Mouse (Mus musculus) neural tube, embryonic 11.5 days (tissue): ENCODE data around the gene Wdr90. TPM values are rescaled to one million over a fixed set of nuclear protein-coding genes. Genes with fewer than 3 reads are reported as not detected.

Experiments
- ATAC-seq: fragments of 200-750 bp; cut with Nextera tagmentation; 2 replicates; pipeline ENCODE4 v1.8.0; 2017; ENCODE audit warnings: moderate number of reproducible peaks, mild to moderate bottlenecking, moderate TSS enrichment, moderate library complexity; ENCODE audit not compliant: insufficient read depth, low FRiP score, low TSS enrichment
- DNase-seq: peaks from one replicate; pipeline ENCODE4 v3.0.0-alpha.2; 2015; ENCODE audit warnings: low spot score
- H3K27ac ChIP-seq: fragments of 300-500 bp; sonication (generic); 2 replicates; pipeline ENCODE4 v1.5.1; 2014; ENCODE audit warnings: low read depth, mild to moderate bottlenecking, low read length
- H3K27me3 ChIP-seq: fragments of 300-500 bp; sonication (generic); 2 replicates; pipeline ENCODE4 v1.6.1; 2014; ENCODE audit warnings: mild to moderate bottlenecking, low read length, mixed read lengths; ENCODE audit not compliant: control insufficient read depth, insufficient read depth
- H3K36me3 ChIP-seq: fragments of 300-500 bp; sonication (generic); 2 replicates; pipeline ENCODE4 v1.6.1; 2014; ENCODE audit warnings: mild to moderate bottlenecking, low read length, moderate library complexity, mixed read lengths; ENCODE audit not compliant: control insufficient read depth, insufficient read depth
- H3K4me1 ChIP-seq: fragments of 300-500 bp; sonication (generic); 2 replicates; pipeline ENCODE4 v1.6.1; 2014; ENCODE audit warnings: low read length, mixed read lengths; ENCODE audit not compliant: control insufficient read depth, insufficient read depth
- H3K4me2 ChIP-seq: fragments of 300-500 bp; sonication (generic); 2 replicates; pipeline ENCODE4 v1.6.1; 2014; ENCODE audit warnings: low read depth, mild to moderate bottlenecking, moderate library complexity
- H3K4me3 ChIP-seq: fragments of 300-500 bp; sonication (generic); 2 replicates; pipeline ENCODE4 v1.5.1; 2014; ENCODE audit warnings: low read depth, low read length
- H3K9ac ChIP-seq: fragments of 300-500 bp; sonication (generic); 2 replicates; pipeline ENCODE4 v1.6.1; 2014; ENCODE audit warnings: mild to moderate bottlenecking, low read length
- H3K9me3 ChIP-seq: fragments of 300-500 bp; sonication (generic); 2 replicates; pipeline ENCODE4 v1.6.1; 2016; ENCODE audit warnings: low read length; ENCODE audit not compliant: control insufficient read depth
- WGBS: fragments of 180-500 bp; shearing (Covaris S2); extraction: QIAGEN DNeasy Blood & Tissue Kit; methylation state at CpG from one replicate; pipeline ENCODE4 v1.1.7; 2014; 5-methylcytosine and 5-hydroxymethylcytosine counted together
- polyA plus RNA-seq: library from polyadenylated mRNA; unstranded; fragments of >200 nt; fragmentation: Nextera tagmentation; extraction: Ambion mirVana; gene quantifications from 2 replicates; pipeline ENCODE4 v1.2.1, GENCODE M21; 2014

The Wdr90 gene
- polyA plus RNA-seq, 1 experiment from 2014 or later: 20.3 TPM

DNA sequence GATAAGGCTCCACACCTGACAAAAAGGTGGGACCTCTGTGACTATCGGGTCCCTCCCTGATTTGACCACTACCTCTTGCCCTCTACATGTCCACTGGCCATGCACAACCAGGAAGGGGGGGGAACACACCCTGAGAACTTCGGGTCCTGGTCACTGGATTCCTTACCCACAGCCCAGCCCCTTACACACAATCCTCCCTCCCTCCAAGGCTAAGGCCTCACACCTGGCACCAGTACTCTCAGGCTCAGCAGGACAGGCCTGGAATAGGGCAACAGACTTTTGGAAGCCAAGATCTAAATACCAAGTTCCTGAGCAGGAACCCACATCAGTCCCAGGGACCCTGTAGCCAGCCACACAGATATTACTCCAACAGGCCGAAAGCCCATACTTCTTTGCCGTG lies 22.4 kb downstream of the Wdr90 start:
- H3K36me3 ChIP-seq: peaks cover 27% of the 10 kb centered on the region
- 86% methylated on average over 4 of the region's 4 CpGs for WGBS
- no peak overlapping the region for H3K4me2 ChIP-seq
- no peak overlapping the region for H3K27ac ChIP-seq
- peaks cover 44% of the 10 kb centered on the region for H3K4me1 ChIP-seq
- ATAC-seq (no peak), DNase-seq (no peak)
- H3K4me3 ChIP-seq: no peak overlapping the region
- H3K9me3 ChIP-seq: no peaks in the 10 kb centered on the region
- no peak overlapping the region for H3K9ac ChIP-seq
- H3K27me3 ChIP-seq: no peaks in the 10 kb centered on the region

GRCm38 (mm10) chr17:25837533-25837932 lies 23.8 kb downstream of the Wdr90 start:
- H3K4me2 ChIP-seq: peak overlapping the region; percentile 68; the same call in 1 of the 2 replicates
- H3K4me3 ChIP-seq: no peak overlapping the region
- H3K27me3 ChIP-seq: no peaks in the 10 kb centered on the region
- H3K36me3 ChIP-seq: peaks cover 27% of the 10 kb centered on the region
- peak overlapping the region; percentile 67 for H3K27ac ChIP-seq
- no peaks in the 10 kb centered on the region for H3K9me3 ChIP-seq
- WGBS: 49% methylated on average over 3 of the region's 3 CpGs
- H3K9ac ChIP-seq: peak overlapping the region; percentile 68; the same call in 1 of the 2 replicates
- H3K4me1 ChIP-seq: peaks cover 41% of the 10 kb centered on the region
- DNase-seq: peak; percentile 31
- ATAC-seq: no peak

- Histone ChIP-seq H3K9me3 (no peaks in the 10 kb centered on the region), H3K27me3 (no peaks in the 10 kb centered on the region), H3K27ac (peak within 1 kb of the TSS; percentile 67), H3K36me3 (peaks cover 27% of the 10 kb centered on the region), H3K4me2 (peak within 1 kb of the TSS; percentile 68), H3K4me3 (peak within 1 kb of the TSS; percentile 29), H3K4me1 (peaks cover 44% of the 10 kb centered on the region), H3K9ac (peak within 1 kb of the TSS; percentile 68)
- DNase-seq: peak; percentile 76
- 2% methylated on average over 29 of the region's 29 CpGs for WGBS
- no peak for ATAC-seq
Measured at GRCm38 (mm10) chr17:25837076-25837410, 24.3 kb downstream of the Wdr90 start, which contains the start of gene Rhbdl1. TSS of gene Rhbdl1 (minus strand) at chr17:25837295.

- ATAC-seq: no peak
- Histone ChIP-seq H3K9ac (peak overlapping the region; percentile 68), H3K4me2 (peak overlapping the region; percentile 68), H3K27me3 (no peaks in the 10 kb centered on the region), H3K4me3 (peak overlapping the region; percentile 29), H3K27ac (peak overlapping the region; percentile 67), H3K36me3 (peaks cover 27% of the 10 kb centered on the region), H3K4me1 (peaks cover 49% of the 10 kb centered on the region), H3K9me3 (no peaks in the 10 kb centered on the region)
- DNase-seq: no peak
- WGBS: 27% methylated on average over 21 of the region's 23 CpGs
Measured at GRCm38 (mm10) chr17:25836397-25837075, 24.8 kb downstream of the Wdr90 start.

DNA sequence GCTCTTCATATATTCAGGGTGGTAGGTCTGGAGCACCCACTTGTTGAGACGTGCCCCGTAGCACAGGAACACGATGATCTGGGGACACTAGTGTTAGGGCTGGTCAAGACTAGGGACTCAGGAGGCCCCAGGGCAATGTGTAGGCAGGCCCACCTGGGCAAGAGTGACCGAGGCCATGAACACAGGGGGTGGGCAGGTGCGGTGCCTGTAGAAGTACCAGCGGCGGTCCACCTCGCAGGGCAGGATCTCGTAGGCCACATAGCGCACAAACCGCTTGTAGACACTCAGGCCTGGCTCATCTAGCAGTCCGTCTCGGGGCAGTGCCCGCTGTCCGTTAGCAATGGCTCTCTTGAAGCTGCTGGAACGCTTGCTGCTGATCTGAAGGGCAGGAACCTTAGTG lies 25.5 kb downstream of the Wdr90 start:
- Histone ChIP-seq H3K4me3 (no peak overlapping the region), H3K27me3 (no peaks in the 10 kb centered on the region), H3K9me3 (no peaks in the 10 kb centered on the region), H3K4me1 (peaks cover 56% of the 10 kb centered on the region), H3K4me2 (peak overlapping the region; percentile 68), H3K36me3 (peaks cover 28% of the 10 kb centered on the region), H3K27ac (no peak overlapping the region), H3K9ac (no peak overlapping the region)
- no peak for DNase-seq
- WGBS: 94% methylated on average over 16 of the region's 16 CpGs
- ATAC-seq: no peak

DNA sequence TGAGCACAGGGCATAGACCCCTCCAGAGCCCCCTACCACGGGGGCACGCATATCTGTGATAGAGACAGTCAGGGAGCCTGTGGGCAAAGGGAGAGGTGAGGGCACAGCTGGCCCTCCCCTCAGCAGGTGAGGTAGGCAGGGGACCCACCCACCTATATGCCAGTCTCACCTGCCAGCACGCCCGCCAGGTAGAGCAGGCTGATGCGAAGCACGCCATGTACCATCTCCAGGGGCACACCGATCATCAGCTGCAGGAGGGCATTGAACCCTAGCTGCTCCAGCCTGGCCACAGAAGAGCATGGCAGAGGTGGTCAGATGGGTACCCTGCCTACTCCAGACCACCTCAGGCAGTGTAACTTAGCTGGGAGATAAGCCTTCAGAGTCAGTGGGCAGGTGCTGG lies 26.0 kb downstream of the Wdr90 start:
- peaks cover 28% of the 10 kb centered on the region for H3K36me3 ChIP-seq
- WGBS: 94% methylated on average over 7 of the region's 7 CpGs
- H3K4me1 ChIP-seq: peaks cover 61% of the 10 kb centered on the region
- no peak for DNase-seq
- H3K4me2 ChIP-seq: peak overlapping the region; percentile 96; the same call in 1 of the 2 replicates
- H3K27ac ChIP-seq: no peak overlapping the region
- H3K4me3 ChIP-seq: no peak overlapping the region
- H3K9ac ChIP-seq: no peak overlapping the region
- no peak for ATAC-seq
- no peaks in the 10 kb centered on the region for H3K27me3 ChIP-seq
- H3K9me3 ChIP-seq: no peaks in the 10 kb centered on the region

DNA sequence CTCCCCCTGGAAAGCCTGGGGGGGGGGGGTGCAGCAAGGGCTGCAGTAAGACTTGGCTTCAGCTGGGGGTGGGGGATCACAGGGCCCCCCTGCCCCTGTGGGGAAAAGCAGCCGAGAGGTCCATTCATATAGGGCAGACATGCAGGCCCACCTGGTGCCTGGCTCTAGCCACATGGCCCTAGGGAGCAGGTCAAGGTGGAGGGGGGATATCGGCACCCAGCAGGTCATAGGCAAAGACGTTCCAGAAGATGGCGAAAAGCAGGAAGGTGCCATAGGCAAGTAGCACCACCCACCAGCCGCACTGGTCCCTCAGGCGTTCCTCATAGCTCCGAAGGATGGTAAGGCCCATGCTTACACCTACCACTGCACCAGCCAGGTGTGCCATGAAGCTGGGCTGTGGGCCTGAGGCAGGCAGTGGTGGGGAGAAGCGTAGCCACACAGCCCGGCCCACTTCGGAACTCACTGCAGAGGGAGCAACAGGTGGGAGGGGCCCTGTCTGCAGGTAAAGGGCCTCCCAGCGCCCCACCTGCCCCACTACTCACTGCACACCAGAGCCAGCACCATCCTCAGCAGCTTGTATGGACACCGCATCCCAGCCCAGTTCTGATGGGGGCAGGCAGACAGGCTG lies 26.6 kb downstream of the Wdr90 start:
- peak overlapping the region; percentile 89; the same call in 1 of the 2 replicates for H3K9ac ChIP-seq

GRCm38 (mm10) chr17:25833961-25834594 lies 27.2 kb downstream of the Wdr90 start:
- Histone ChIP-seq H3K27ac (peak overlapping the region; percentile 94), H3K27me3 (no peaks in the 10 kb centered on the region), H3K9me3 (no peaks in the 10 kb centered on the region), H3K4me1 (peaks cover 69% of the 10 kb centered on the region), H3K36me3 (peaks cover 22% of the 10 kb centered on the region), H3K4me2 (peak overlapping the region; percentile 96), H3K4me3 (peak overlapping the region; percentile 85), H3K9ac (peak overlapping the region; percentile 89)
- ATAC-seq (no peak), DNase-seq (no peak)
- 50% methylated on average over 6 of the region's 6 CpGs for WGBS

More for the DNA sequence above, 26.6 kb downstream of the Wdr90 start:
- Histone ChIP-seq H3K36me3 (peaks cover 27% of the 10 kb centered on the region), H3K4me2 (peak overlapping the region; percentile 96), H3K9me3 (no peaks in the 10 kb centered on the region), H3K4me3 (peak overlapping the region; percentile 85), H3K4me1 (peaks cover 65% of the 10 kb centered on the region), H3K27ac (no peak overlapping the region), H3K27me3 (no peaks in the 10 kb centered on the region)
- ATAC-seq (no peak), DNase-seq (no peak)
- 93% methylated on average over 12 of the region's 12 CpGs for WGBS
